Mouse (Mus musculus): ENCODE measurements around the gene C1qtnf9. TPM values are rescaled to one million over a fixed set of nuclear protein-coding genes. Genes with fewer than 3 reads are reported as not detected.
A peak's percentile ranks its signal among the peaks of the same experiment; 100 is the strongest.

Gene C1qtnf9
- 0.06 and 0.09 TPM in 2 replicates for polyA plus RNA-seq (2016; fragmentation: Nextera tagmentation; extraction: Ambion mirVana)

GRCm38 (mm10) chr14:60767884-60768283 lies at the start of gene C1qtnf9:
Gene C1qtnf9 (plus strand): TSS chr14:60768134.
- H3K4me1 ChIP-seq, result peaks cover 11% of the 10 kb centered on the region
- no peak within 1 kb of the TSS for H3K4me3 ChIP-seq
- H3K27ac ChIP-seq (replicated peaks), result no peak within 1 kb of the TSS
- H3K36me3 ChIP-seq, result peaks cover 17% of the 10 kb centered on the region
- H3K27me3 ChIP-seq (ENCODE audit: low read depth, poor library complexity, severe bottlenecking), result no peaks in the 10 kb centered on the region
- H3K9me3 ChIP-seq (replicated peaks), result no peaks in the 10 kb centered on the region
- DNase-seq (ENCODE audit: low spot score), result no peak
- WGBS, result 73% methylated on average over 4 of the region's 4 CpGs

- 68% methylated on average over 8 of the region's 8 CpGs for WGBS
- no peak for DNase-seq (ENCODE audit: low spot score)
- Histone ChIP-seq H3K27ac (replicated peaks) (no peak overlapping the region), H3K4me3 (no peak overlapping the region), H3K4me1 (peaks cover 5% of the 10 kb centered on the region; the same call in 1 of the 2 replicates), H3K27me3 (ENCODE audit: low read depth, poor library complexity, severe bottlenecking) (no peaks in the 10 kb centered on the region), H3K9me3 (replicated peaks) (no peaks in the 10 kb centered on the region), H3K36me3 (peaks cover 82% of the 10 kb centered on the region)
Observed at GRCm38 (mm10) chr14:60721304-60721703, 46.6 kb upstream of the C1qtnf9 start.

- peaks cover 82% of the 10 kb centered on the region for H3K36me3 ChIP-seq
- H3K9me3 ChIP-seq (replicated peaks), result no peaks in the 10 kb centered on the region
- WGBS, result 86% methylated on average over 3 of the region's 3 CpGs
- H3K4me3 ChIP-seq, result no peak overlapping the region
- DNase-seq (ENCODE audit: low spot score), result no peak
- H3K27ac ChIP-seq (replicated peaks), result no peak overlapping the region
- H3K27me3 ChIP-seq (ENCODE audit: low read depth, poor library complexity, severe bottlenecking), result no peaks in the 10 kb centered on the region
- peaks cover 9% of the 10 kb centered on the region for H3K4me1 ChIP-seq
Observed at GRCm38 (mm10) chr14:60721938-60722337, 46.0 kb upstream of the C1qtnf9 start.

- WGBS, result 58% methylated on average over 6 of the region's 6 CpGs
Observed at GRCm38 (mm10) chr14:60726091-60726490, 41.8 kb upstream of the C1qtnf9 start.

GRCm38 (mm10) chr14:60727130-60727529 lies 40.8 kb upstream of the C1qtnf9 start:
- 73% methylated on average over 4 of the region's 4 CpGs for WGBS
- Histone ChIP-seq H3K4me1 (peaks cover 23% of the 10 kb centered on the region), H3K9me3 (replicated peaks) (no peaks in the 10 kb centered on the region; the same call in 1 of the 2 replicates), H3K27ac (replicated peaks) (no peak overlapping the region), H3K4me3 (no peak overlapping the region), H3K27me3 (ENCODE audit: low read depth, poor library complexity, severe bottlenecking) (no peaks in the 10 kb centered on the region), H3K36me3 (peaks cover 86% of the 10 kb centered on the region)
- DNase-seq (ENCODE audit: low spot score), result no peak

More at GRCm38 (mm10) chr14:60726091-60726490, 41.8 kb upstream of the C1qtnf9 start:
- Histone ChIP-seq H3K4me1 (peaks cover 16% of the 10 kb centered on the region), H3K36me3 (peaks cover 86% of the 10 kb centered on the region), H3K27ac (replicated peaks) (no peak overlapping the region), H3K9me3 (replicated peaks) (no peaks in the 10 kb centered on the region; the same call in 1 of the 2 replicates), H3K4me3 (no peak overlapping the region), H3K27me3 (ENCODE audit: low read depth, poor library complexity, severe bottlenecking) (no peaks in the 10 kb centered on the region)
- no peak for DNase-seq (ENCODE audit: low spot score)

GRCm38 (mm10) chr14:60732081-60732480 lies 35.9 kb upstream of the C1qtnf9 start:
- 78% methylated on average over 6 of the region's 6 CpGs for WGBS
- Histone ChIP-seq H3K27ac (replicated peaks) (no peak overlapping the region), H3K27me3 (ENCODE audit: low read depth, poor library complexity, severe bottlenecking) (no peaks in the 10 kb centered on the region), H3K9me3 (replicated peaks) (no peaks in the 10 kb centered on the region; the same call in 1 of the 2 replicates), H3K4me1 (peaks cover 61% of the 10 kb centered on the region), H3K36me3 (peaks cover 62% of the 10 kb centered on the region), H3K4me3 (no peak overlapping the region)
- DNase-seq (ENCODE audit: low spot score), result no peak

GRCm38 (mm10) chr14:60732787-60733186 lies 35.1 kb upstream of the C1qtnf9 start:
- 16% methylated on average over 16 of the region's 16 CpGs for WGBS
- Histone ChIP-seq H3K27ac (replicated peaks) (peak overlapping the region; percentile 75), H3K36me3 (peaks cover 56% of the 10 kb centered on the region), H3K27me3 (ENCODE audit: low read depth, poor library complexity, severe bottlenecking) (no peaks in the 10 kb centered on the region), H3K4me3 (peak overlapping the region; percentile 26), H3K9me3 (replicated peaks) (no peaks in the 10 kb centered on the region; the same call in 1 of the 2 replicates), H3K4me1 (peaks cover 63% of the 10 kb centered on the region)
- peak; percentile 30 for DNase-seq (ENCODE audit: low spot score)

- Histone ChIP-seq H3K9me3 (replicated peaks) (no peaks in the 10 kb centered on the region; the same call in 1 of the 2 replicates), H3K27me3 (ENCODE audit: low read depth, poor library complexity, severe bottlenecking) (no peaks in the 10 kb centered on the region), H3K36me3 (peaks cover 47% of the 10 kb centered on the region), H3K4me3 (no peak overlapping the region), H3K4me1 (peaks cover 72% of the 10 kb centered on the region), H3K27ac (replicated peaks) (peak overlapping the region; percentile 75)
- no peak for DNase-seq (ENCODE audit: low spot score)
- 55% methylated on average over 4 of the region's 4 CpGs for WGBS
Observed at GRCm38 (mm10) chr14:60733706-60734105, 34.2 kb upstream of the C1qtnf9 start.

- no peaks in the 10 kb centered on the region for H3K27me3 ChIP-seq (ENCODE audit: low read depth, poor library complexity, severe bottlenecking)
- peaks cover 84% of the 10 kb centered on the region for H3K4me1 ChIP-seq
- DNase-seq (ENCODE audit: low spot score), result no peak
- H3K4me3 ChIP-seq, result no peak overlapping the region
- H3K27ac ChIP-seq (replicated peaks), result peak overlapping the region; percentile 52
- H3K36me3 ChIP-seq, result peaks cover 34% of the 10 kb centered on the region
- no peaks in the 10 kb centered on the region for H3K9me3 ChIP-seq (replicated peaks)
- WGBS, result 62% methylated on average over 5 of the region's 5 CpGs
Observed at GRCm38 (mm10) chr14:60735206-60735605, 32.7 kb upstream of the C1qtnf9 start.

GRCm38 (mm10) chr14:60735848-60736547 lies 31.9 kb upstream of the C1qtnf9 start:
- peak overlapping the region; percentile 36 for H3K4me3 ChIP-seq
- H3K36me3 ChIP-seq, result peaks cover 33% of the 10 kb centered on the region
- no peaks in the 10 kb centered on the region for H3K9me3 ChIP-seq (replicated peaks)
- H3K27me3 ChIP-seq (ENCODE audit: low read depth, poor library complexity, severe bottlenecking), result no peaks in the 10 kb centered on the region
- H3K4me1 ChIP-seq, result peaks cover 84% of the 10 kb centered on the region
- WGBS, result 59% methylated on average over 13 of the region's 13 CpGs
- DNase-seq (ENCODE audit: low spot score), result no peak
- H3K27ac ChIP-seq (replicated peaks), result peak overlapping the region; percentile 86

- DNase-seq (ENCODE audit: low spot score), result peak; percentile 51
- Histone ChIP-seq H3K36me3 (peaks cover 33% of the 10 kb centered on the region), H3K27me3 (ENCODE audit: low read depth, poor library complexity, severe bottlenecking) (no peaks in the 10 kb centered on the region), H3K9me3 (replicated peaks) (no peaks in the 10 kb centered on the region), H3K27ac (replicated peaks) (peak overlapping the region; percentile 86), H3K4me3 (peak overlapping the region; percentile 36), H3K4me1 (peaks cover 81% of the 10 kb centered on the region)
- 7% methylated on average over 4 of the region's 4 CpGs for WGBS
Observed at GRCm38 (mm10) chr14:60736591-60737192, 31.2 kb upstream of the C1qtnf9 start.

GRCm38 (mm10) chr14:60737202-60737611 lies 30.7 kb upstream of the C1qtnf9 start:
- WGBS, result 13% methylated on average over 7 of the region's 7 CpGs
- H3K4me1 ChIP-seq, result peaks cover 76% of the 10 kb centered on the region
- peak overlapping the region; percentile 36; the same call in 1 of the 2 replicates for H3K4me3 ChIP-seq

GRCm38 (mm10) chr14:60738434-60738938 lies 29.4 kb upstream of the C1qtnf9 start:
- Histone ChIP-seq H3K36me3 (peaks cover 44% of the 10 kb centered on the region), H3K4me1 (peaks cover 63% of the 10 kb centered on the region), H3K9me3 (replicated peaks) (no peaks in the 10 kb centered on the region), H3K4me3 (no peak overlapping the region), H3K27ac (replicated peaks) (peak overlapping the region; percentile 76), H3K27me3 (ENCODE audit: low read depth, poor library complexity, severe bottlenecking) (no peaks in the 10 kb centered on the region)
- WGBS, result 67% methylated on average over 10 of the region's 10 CpGs
- DNase-seq (ENCODE audit: low spot score), result no peak

More at GRCm38 (mm10) chr14:60737202-60737611, 30.7 kb upstream of the C1qtnf9 start:
- Histone ChIP-seq H3K27ac (replicated peaks) (peak overlapping the region; percentile 86), H3K27me3 (ENCODE audit: low read depth, poor library complexity, severe bottlenecking) (no peaks in the 10 kb centered on the region), H3K36me3 (peaks cover 35% of the 10 kb centered on the region), H3K9me3 (replicated peaks) (no peaks in the 10 kb centered on the region)
- no peak for DNase-seq (ENCODE audit: low spot score)

Measured in midbrain, embryonic 10.5 days (tissue).